Mouse (Mus musculus): ENCODE measurements at regions not wholly inside any gene's neighbourhood (a gene's known extent, or its start where the extent isn't known, plus 50 kb on each side); places are given as distances from the start of the nearest gene placed in this dataset.

GRCm38 (mm10) chr1:121249081-121249480 lies 83.3 kb downstream of the Insig2 start:
- no peak for TF ChIP-seq CTCF (IDR thresholded peaks at IDR 0.05; ENCODE audit: low read depth, low read length)
- no peak for TF ChIP-seq TAL1 (conservative IDR thresholded peaks at IDR 0.05; ENCODE audit: low read depth, low read length)
- no peak for TF ChIP-seq GATA1 (IDR thresholded peaks at IDR 0.05; ENCODE audit: borderline replicate concordance, low read length)
- no peak for TF ChIP-seq POLR2AphosphoS5 (IDR thresholded peaks at IDR 0.05; ENCODE audit: insufficient replicate concordance, low read depth, low read length)

Data from G1E (cell line).